Mouse (Mus musculus) neutrophil, adult 5-6 weeks (primary cell): ENCODE measurements around the gene Por. TPM values are rescaled to one million over a fixed set of nuclear protein-coding genes. Genes with fewer than 3 reads are reported as not detected.

ENCODE experiments used
- total RNA-seq: library from RNA; stranded (forward); fragments of 200-1000 nt; gene quantifications from 2 replicates; pipeline ENCODE4 v1.2.3, GENCODE M21; 2017

Gene Por
- total RNA-seq, 1 experiment from 2014 or later, result 124 TPM

Other genes starting within 250 kb of the Por start
- 51.2 and 64.4 TPM in 2 replicates for gene Hip1, start 124.9 kb upstream of the Por start, total RNA-seq
- gene Ccl26, start 106.5 kb upstream of the Por start, total RNA-seq, result not detected in 2 replicates
- not detected in 2 replicates for gene Ccl24, start 97.0 kb upstream of the Por start, total RNA-seq
- gene Rhbdd2, start 37.4 kb upstream of the Por start, total RNA-seq, result 7.3 and 7.9 TPM in 2 replicates
- gene Tmem120a, start 74.4 kb downstream of the Por start, total RNA-seq, result 28.9 and 30.5 TPM in 2 replicates
- gene Styxl1, start 108.4 kb downstream of the Por start, total RNA-seq, result 0.93 and 1.1 TPM in 2 replicates
- gene Mdh2, start 108.4 kb downstream of the Por start, total RNA-seq, result 138 and 141 TPM in 2 replicates
- gene Srrm3, start 136.9 kb downstream of the Por start, total RNA-seq, result not detected in 2 replicates
- not detected in 2 replicates for gene Hspb1, start 217.9 kb downstream of the Por start, total RNA-seq